Mouse (Mus musculus): Measurements from ENCODE around the gene Gm13283. TPM values are rescaled to one million over a fixed set of nuclear protein-coding genes. Genes with fewer than 3 reads are reported as not detected.
"Not testable (repeated sequence)": the region's sequence is repeated elsewhere in the genome, so short reads cannot be mapped to it uniquely, and the experiment has no call there.

Gm13283 gene
- polyA plus RNA-seq, 1 experiment = not detected

- H3K36me3 ChIP-seq (ENCODE audit: control insufficient read depth, insufficient read depth, low read length); DNase-seq (ENCODE audit: low read depth in 1 of 2, low spot score in 2 of 2); H3K27ac ChIP-seq (ENCODE audit: insufficient read depth, low read length); H3K4me3 ChIP-seq (ENCODE audit: extremely low read depth, insufficient read depth, insufficient read length); H3K27me3 ChIP-seq (ENCODE audit: control insufficient read depth, insufficient read depth, low read length); H3K4me1 ChIP-seq (ENCODE audit: control insufficient read depth, insufficient read depth, insufficient read length): not testable (repeated sequence)
- no CpG with 5 or more reads among the region's 29 CpGs for WGBS
These were observed 16.7 kb downstream of the Gm13283 start, which contains the start of gene Gm13289 for GRCm38 (mm10) chr4:88776622-88777021. Gene Gm13289 (plus strand): TSS chr4:88776922.

DNA sequence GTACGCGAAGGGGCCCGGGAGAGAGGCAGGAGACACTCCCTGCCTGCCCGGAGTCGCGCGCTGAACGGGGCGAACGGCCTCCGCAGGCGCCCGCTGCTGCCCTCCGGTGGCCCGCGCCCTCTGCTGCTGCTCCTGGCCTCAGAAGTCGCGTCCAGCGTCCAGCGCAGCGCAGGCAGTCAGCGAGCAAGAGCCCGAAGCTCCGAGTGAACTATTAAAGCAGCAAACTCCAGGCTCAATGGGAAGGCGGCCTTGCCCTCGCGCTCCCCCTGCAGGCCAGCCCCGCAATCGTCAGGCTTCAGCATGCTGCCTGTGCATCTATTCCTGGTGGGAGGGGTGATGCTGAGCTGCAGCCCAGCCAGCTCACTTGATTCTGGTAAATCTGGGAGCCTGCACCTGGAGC lies 19.6 kb downstream of the Gm13283 start, which contains the start of gene Gm13272:
TSS of gene Gm13272 (plus strand) at position 301 of the 400 bp plus-strand sequence.
- H3K4me1 ChIP-seq (ENCODE audit: control insufficient read depth, insufficient read depth, insufficient read length); H3K27me3 ChIP-seq (ENCODE audit: control insufficient read depth, insufficient read depth, low read length); H3K4me3 ChIP-seq (ENCODE audit: extremely low read depth, insufficient read depth, insufficient read length); H3K36me3 ChIP-seq (ENCODE audit: control insufficient read depth, insufficient read depth, low read length); DNase-seq (ENCODE audit: low read depth in 1 of 2, low spot score in 2 of 2); H3K27ac ChIP-seq (ENCODE audit: insufficient read depth, low read length): not testable (repeated sequence)
- WGBS = no CpG with 5 or more reads among the region's 29 CpGs

DNA sequence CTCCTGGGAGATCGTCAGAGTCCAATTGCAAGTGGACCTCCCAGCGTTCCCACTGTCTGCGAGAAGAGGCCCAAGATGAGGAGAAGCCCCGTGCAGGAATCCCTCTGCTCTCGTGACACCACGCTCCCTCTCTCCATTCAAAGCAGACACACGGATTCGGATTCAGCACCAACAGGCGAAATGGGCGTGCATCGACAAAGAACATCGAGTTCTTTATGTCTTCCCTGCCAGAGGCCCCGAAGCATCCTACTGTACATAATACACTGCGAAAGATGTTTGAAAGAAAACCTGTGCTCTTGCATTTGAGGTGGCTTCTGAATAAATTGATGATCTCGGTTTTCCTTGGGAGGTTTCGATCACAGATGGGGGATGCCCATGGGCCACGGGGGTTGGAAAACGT lies 20.4 kb downstream of the Gm13283 start:
- H3K27me3 ChIP-seq (ENCODE audit: control insufficient read depth, insufficient read depth, low read length); H3K4me1 ChIP-seq (ENCODE audit: control insufficient read depth, insufficient read depth, insufficient read length); H3K36me3 ChIP-seq (ENCODE audit: control insufficient read depth, insufficient read depth, low read length); H3K27ac ChIP-seq (ENCODE audit: insufficient read depth, low read length); H3K4me3 ChIP-seq (ENCODE audit: extremely low read depth, insufficient read depth, insufficient read length); DNase-seq (ENCODE audit: low read depth in 1 of 2, low spot score in 2 of 2): not testable (repeated sequence)
- 69% methylated on average over 16 of the region's 18 CpGs for WGBS

DNA sequence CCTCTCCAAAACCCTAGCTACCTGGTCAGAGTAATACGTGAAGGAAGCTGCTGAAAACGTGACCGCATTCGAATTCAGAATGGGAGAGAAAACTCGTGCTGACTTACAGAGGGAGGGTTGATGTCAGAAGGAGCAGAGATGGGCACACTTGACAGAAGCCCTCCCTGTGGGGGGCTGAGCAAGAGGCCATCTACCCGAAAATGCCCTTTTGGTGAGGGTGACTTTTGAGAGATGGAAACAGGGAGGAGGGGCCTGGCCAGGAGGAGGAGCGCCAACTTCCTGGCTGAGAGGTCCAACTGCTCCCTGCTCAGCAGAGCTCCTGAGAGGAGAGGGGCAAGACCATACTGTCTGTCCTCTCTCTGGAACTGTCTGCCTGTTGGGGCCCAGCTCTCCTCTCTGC lies 21.9 kb downstream of the Gm13283 start, which contains the start of gene Ifnz:
TSS of gene Ifnz (plus strand) at position 301 of the 400 bp plus-strand sequence.
- not testable (repeated sequence) for DNase-seq (ENCODE audit: low read depth in 1 of 2, low spot score in 2 of 2); H3K4me1 ChIP-seq (ENCODE audit: control insufficient read depth, insufficient read depth, insufficient read length); H3K36me3 ChIP-seq (ENCODE audit: control insufficient read depth, insufficient read depth, low read length); H3K27me3 ChIP-seq (ENCODE audit: control insufficient read depth, insufficient read depth, low read length)
- H3K27ac ChIP-seq (ENCODE audit: insufficient read depth, low read length) = 0 out of 2 replicates have a peak within 1 kb of the TSS, but pooled peaks have one; percentile 22
- WGBS = 2% methylated on average over 5 of the region's 7 CpGs
- H3K4me3 ChIP-seq (ENCODE audit: extremely low read depth, insufficient read depth, insufficient read length) = peak within 1 kb of the TSS; percentile 39; the same call in 1 of the 2 replicates

DNA sequence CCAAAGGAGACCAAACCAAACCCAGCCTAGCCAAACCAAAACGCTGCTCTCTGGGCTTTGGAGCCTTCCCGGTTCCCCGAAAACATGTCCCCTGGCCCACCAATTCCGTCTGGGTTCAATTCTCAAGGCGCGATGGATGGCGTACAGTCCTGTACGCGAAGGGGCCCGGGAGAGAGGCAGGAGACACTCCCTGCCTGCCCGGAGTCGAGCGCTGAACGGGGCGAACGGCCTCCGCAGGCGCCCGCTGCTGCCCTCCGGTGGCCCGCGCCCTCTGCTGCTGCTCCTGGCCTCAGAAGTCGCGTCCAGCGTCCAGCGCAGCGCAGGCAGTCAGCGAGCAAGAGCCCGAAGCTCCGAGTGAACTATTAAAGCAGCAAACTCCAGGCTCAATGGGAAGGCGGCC lies 22.4 kb downstream of the Gm13283 start:
- not testable (repeated sequence) for H3K36me3 ChIP-seq (ENCODE audit: control insufficient read depth, insufficient read depth, low read length); H3K27me3 ChIP-seq (ENCODE audit: control insufficient read depth, insufficient read depth, low read length); DNase-seq (ENCODE audit: low read depth in 1 of 2, low spot score in 2 of 2); H3K4me1 ChIP-seq (ENCODE audit: control insufficient read depth, insufficient read depth, insufficient read length)
- 0% methylated on average over 3 of the region's 31 CpGs for WGBS
- Histone ChIP-seq H3K4me3 (ENCODE audit: extremely low read depth, insufficient read depth, insufficient read length) (peak overlapping the region; percentile 39; the same call in 1 of the 2 replicates), H3K27ac (ENCODE audit: insufficient read depth, low read length) (0 out of 2 replicates have a peak overlapping the region, but pooled peaks have one; percentile 22)

- H3K27ac ChIP-seq (ENCODE audit: insufficient read depth, low read length); H3K27me3 ChIP-seq (ENCODE audit: control insufficient read depth, insufficient read depth, low read length); DNase-seq (ENCODE audit: low read depth in 1 of 2, low spot score in 2 of 2); H3K4me1 ChIP-seq (ENCODE audit: control insufficient read depth, insufficient read depth, insufficient read length); H3K4me3 ChIP-seq (ENCODE audit: extremely low read depth, insufficient read depth, insufficient read length); H3K36me3 ChIP-seq (ENCODE audit: control insufficient read depth, insufficient read depth, low read length): not testable (repeated sequence)
- no CpG with 5 or more reads among the region's 27 CpGs for WGBS
These were observed 25.5 kb downstream of the Gm13283 start, which contains the start of gene Gm13276 for GRCm38 (mm10) chr4:88785409-88785808. Gene Gm13276 (plus strand): TSS chr4:88785709.

- not testable (repeated sequence) for H3K36me3 ChIP-seq (ENCODE audit: control insufficient read depth, insufficient read depth, low read length); H3K27me3 ChIP-seq (ENCODE audit: control insufficient read depth, insufficient read depth, low read length); H3K4me1 ChIP-seq (ENCODE audit: control insufficient read depth, insufficient read depth, insufficient read length); H3K27ac ChIP-seq (ENCODE audit: insufficient read depth, low read length); H3K4me3 ChIP-seq (ENCODE audit: extremely low read depth, insufficient read depth, insufficient read length)
- 0% methylated on average over 1 of the region's 28 CpGs for WGBS
- peak; percentile 28; the same call in 1 of the 2 replicates for TF ChIP-seq CTCF (IDR thresholded peaks at IDR 0.05; ENCODE audit: extremely low read depth, insufficient read depth, insufficient read length, insufficient replicate concordance)
- DNase-seq (ENCODE audit: low read depth in 1 of 2, low spot score in 2 of 2) = peak in 1 of 2 experiments; percentile 63
These were observed 28.5 kb downstream of the Gm13283 start, which contains the start of gene Gm13277 for GRCm38 (mm10) chr4:88788402-88788801. Gene Gm13277 (plus strand): TSS chr4:88788632.

GRCm38 (mm10) chr4:88791250-88791649 lies 31.3 kb downstream of the Gm13283 start, which contains the start of gene Gm13278:
Gene Gm13278 (plus strand): TSS chr4:88791550.
- H3K36me3 ChIP-seq (ENCODE audit: control insufficient read depth, insufficient read depth, low read length); H3K4me1 ChIP-seq (ENCODE audit: control insufficient read depth, insufficient read depth, insufficient read length); H3K4me3 ChIP-seq (ENCODE audit: extremely low read depth, insufficient read depth, insufficient read length); H3K27ac ChIP-seq (ENCODE audit: insufficient read depth, low read length); DNase-seq (ENCODE audit: low read depth in 1 of 2, low spot score in 2 of 2); H3K27me3 ChIP-seq (ENCODE audit: control insufficient read depth, insufficient read depth, low read length): not testable (repeated sequence)
- no CpG with 5 or more reads among the region's 28 CpGs for WGBS

- H3K27me3 ChIP-seq (ENCODE audit: control insufficient read depth, insufficient read depth, low read length); H3K36me3 ChIP-seq (ENCODE audit: control insufficient read depth, insufficient read depth, low read length); H3K4me1 ChIP-seq (ENCODE audit: control insufficient read depth, insufficient read depth, insufficient read length); H3K4me3 ChIP-seq (ENCODE audit: extremely low read depth, insufficient read depth, insufficient read length); H3K27ac ChIP-seq (ENCODE audit: insufficient read depth, low read length): not testable (repeated sequence)
- peak in 1 of 2 experiments; percentile 56 for DNase-seq (ENCODE audit: low read depth in 1 of 2, low spot score in 2 of 2)
- WGBS = 3% methylated on average over 17 of the region's 52 CpGs
These were observed 34.2 kb downstream of the Gm13283 start, which contains the start of gene Gm13275 for GRCm38 (mm10) chr4:88793936-88794675. Gene Gm13275 (plus strand): TSS chr4:88794487.

DNA sequence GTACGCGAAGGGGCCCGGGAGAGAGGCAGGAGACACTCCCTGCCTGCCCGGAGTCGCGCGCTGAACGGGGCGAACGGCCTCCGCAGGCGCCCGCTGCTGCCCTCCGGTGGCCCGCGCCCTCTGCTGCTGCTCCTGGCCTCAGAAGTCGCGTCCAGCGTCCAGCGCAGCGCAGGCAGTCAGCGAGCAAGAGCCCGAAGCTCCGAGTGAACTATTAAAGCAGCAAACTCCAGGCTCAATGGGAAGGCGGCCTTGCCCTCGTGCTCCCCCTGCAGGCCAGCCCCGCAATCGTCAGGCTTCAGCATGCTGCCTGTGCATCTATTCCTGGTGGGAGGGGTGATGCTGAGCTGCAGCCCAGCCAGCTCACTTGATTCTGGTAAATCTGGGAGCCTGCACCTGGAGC lies 37.2 kb downstream of the Gm13283 start, which contains the start of gene Gm13279:
TSS of gene Gm13279 (plus strand) at position 301 of the 400 bp plus-strand sequence.
- not testable (repeated sequence) for H3K27me3 ChIP-seq (ENCODE audit: control insufficient read depth, insufficient read depth, low read length); H3K4me3 ChIP-seq (ENCODE audit: extremely low read depth, insufficient read depth, insufficient read length); H3K27ac ChIP-seq (ENCODE audit: insufficient read depth, low read length); DNase-seq (ENCODE audit: low read depth in 1 of 2, low spot score in 2 of 2); H3K36me3 ChIP-seq (ENCODE audit: control insufficient read depth, insufficient read depth, low read length); H3K4me1 ChIP-seq (ENCODE audit: control insufficient read depth, insufficient read depth, insufficient read length)
- WGBS = no CpG with 5 or more reads among the region's 28 CpGs
